Mouse (Mus musculus) hematopoietic stem cell, adult 5-6 weeks (primary cell): ENCODE results near the gene Gm20696. TPM values are rescaled to one million over a fixed set of nuclear protein-coding genes. Genes with fewer than 3 reads are reported as not detected.
A peak's percentile ranks its signal among the peaks of the same experiment; 100 is the strongest.

ENCODE experiments used
- ATAC-seq, 2 experiments: fragments of 125-278 bp in 1 of 2; replicated peaks in 1 of 2; 2 replicates each; pipeline ENCODE4 v1.8.0; 2016 to 2017; ENCODE audit warnings: inconsistent platforms in 2 of 2, mild to moderate bottlenecking in 2 of 2, moderate number of reproducible peaks in 2 of 2, low read depth in 1 of 2, moderate TSS enrichment in 1 of 2; ENCODE audit not compliant: low FRiP score in 2 of 2, poor library complexity in 2 of 2, severe bottlenecking in 2 of 2, insufficient read depth in 1 of 2, low TSS enrichment in 1 of 2
- total RNA-seq: library from RNA; stranded (forward); fragments of 172-1452, 232-1000 nt; gene quantifications from 2 replicates; pipeline ENCODE4 v1.2.3, GENCODE M21; 2017

Gm20696 gene
- total RNA-seq, 1 experiment from 2014 or later: 1.9 TPM

GRCm38 (mm10) chr6:99485884-99486640, 180.5 kb downstream of the Gm20696 start:
- no peak for ATAC-seq

GRCm38 (mm10) chr6:99485217-99485883, 181.2 kb downstream of the Gm20696 start:
- ATAC-seq: peak; percentile 60 to 70

GRCm38 (mm10) chr6:99484884-99485216, 181.7 kb downstream of the Gm20696 start:
- no peak for ATAC-seq

- ATAC-seq: no peak
Observed at GRCm38 (mm10) chr6:99484197-99484725, 182.3 kb downstream of the Gm20696 start.

GRCm38 (mm10) chr6:99483556-99483955, 183.0 kb downstream of the Gm20696 start:
- ATAC-seq: no peak

GRCm38 (mm10) chr6:99481568-99481967, 185.0 kb downstream of the Gm20696 start:
- no peak for ATAC-seq

GRCm38 (mm10) chr6:99478873-99479650, 187.5 kb downstream of the Gm20696 start:
- no peak for ATAC-seq

- no peak for ATAC-seq
Observed at GRCm38 (mm10) chr6:99475040-99475439, 191.6 kb downstream of the Gm20696 start.

- no peak for ATAC-seq
Observed at GRCm38 (mm10) chr6:99470906-99471305, 195.7 kb downstream of the Gm20696 start.

- ATAC-seq: no peak
Observed at GRCm38 (mm10) chr6:99469134-99469834, 197.3 kb downstream of the Gm20696 start.

GRCm38 (mm10) chr6:99467831-99468230, 198.8 kb downstream of the Gm20696 start:
- no peak for ATAC-seq

GRCm38 (mm10) chr6:99467109-99467508, 199.5 kb downstream of the Gm20696 start:
- ATAC-seq: no peak

GRCm38 (mm10) chr6:99466354-99466753, 200.2 kb downstream of the Gm20696 start:
- no peak for ATAC-seq

- no peak for ATAC-seq
Observed at GRCm38 (mm10) chr6:99464449-99464848, 202.1 kb downstream of the Gm20696 start.

GRCm38 (mm10) chr6:99463906-99464305, 202.7 kb downstream of the Gm20696 start:
- no peak for ATAC-seq

- no peak for ATAC-seq
Observed at GRCm38 (mm10) chr6:99458775-99459174, 207.8 kb downstream of the Gm20696 start.

- peak in 1 of 2 experiments; percentile 37; a peak in 1 of 4 replicates for ATAC-seq
Observed at GRCm38 (mm10) chr6:99453763-99454520, 212.7 kb downstream of the Gm20696 start.
